Mouse (Mus musculus) lung, postnatal 0 days (tissue): ENCODE data around the gene Mia2.

Experiments
- CTCF ChIP-seq: IDR thresholded peaks from 2 replicates; pipeline ENCODE4 v1.5.1; 2016; ENCODE audit warnings: antibody characterized with exemption, mild to moderate bottlenecking
- EP300 ChIP-seq: IDR thresholded peaks from 2 replicates; pipeline ENCODE4 v1.6.1; 2016; ENCODE audit warnings: antibody characterized with exemption, mild to moderate bottlenecking, control low read depth

DNA sequence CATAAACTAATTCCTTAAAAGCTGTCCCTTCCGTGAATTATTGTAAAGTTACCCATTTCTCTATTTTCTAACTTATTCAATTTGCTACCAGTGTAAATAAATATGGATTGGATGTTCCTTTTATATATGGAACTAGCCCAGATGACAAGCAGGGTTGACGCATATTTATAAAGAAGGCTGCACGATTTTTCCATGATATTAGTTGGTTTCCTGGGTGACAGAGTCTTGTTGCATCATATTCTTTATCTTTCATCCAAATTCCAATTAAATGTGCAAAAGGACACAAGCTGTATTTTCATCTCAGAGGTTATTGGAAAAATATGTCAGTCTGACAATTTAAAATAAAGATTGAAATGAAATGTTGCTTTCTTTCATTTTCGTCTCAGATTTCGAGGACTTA, 142.8 kb downstream of the Mia2 start:
- TF ChIP-seq CTCF = no peak
- TF ChIP-seq EP300 = no peak
